Mouse (Mus musculus) layer of hippocampus, adult 18-20 months (tissue): ENCODE measurements at regions not wholly inside any gene's neighbourhood (a gene's known extent, or its start where the extent isn't known, plus 50 kb on each side); places are given as distances from the start of the nearest gene placed in this dataset.
A peak's percentile ranks its signal among the peaks of the same experiment; 100 is the strongest.
"Not testable (repeated sequence)": the region's sequence is repeated elsewhere in the genome, so short reads cannot be mapped to it uniquely, and the experiment has no call there.

Source experiments
- DNase-seq, 2 experiments: peaks; one replicate each; pipeline ENCODE4 v3.0.0; 2022; ENCODE audit warnings: low spot score in 2 of 2

DNA sequence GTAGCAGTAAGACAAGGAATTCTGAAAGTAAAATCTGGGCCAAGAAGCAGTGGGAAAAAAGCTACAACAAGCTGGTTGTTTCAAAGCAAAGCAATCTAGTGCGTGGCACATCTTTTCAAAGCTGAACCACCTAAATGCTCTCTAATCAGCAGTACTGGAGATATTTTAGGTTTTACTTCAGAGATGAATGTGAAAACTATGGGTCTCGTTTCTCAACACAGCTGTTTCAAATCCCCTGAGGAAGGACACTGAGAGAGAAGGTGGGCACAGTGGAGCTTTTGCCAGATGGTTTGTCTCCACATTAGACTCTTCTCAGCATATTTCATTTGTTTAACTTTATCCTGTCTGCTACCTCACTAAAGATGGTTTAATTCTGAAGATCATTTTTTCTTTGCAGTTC is 183.8 kb upstream of the Gria3 start:
- peak in 1 of 2 experiments; percentile 1 for DNase-seq

DNA sequence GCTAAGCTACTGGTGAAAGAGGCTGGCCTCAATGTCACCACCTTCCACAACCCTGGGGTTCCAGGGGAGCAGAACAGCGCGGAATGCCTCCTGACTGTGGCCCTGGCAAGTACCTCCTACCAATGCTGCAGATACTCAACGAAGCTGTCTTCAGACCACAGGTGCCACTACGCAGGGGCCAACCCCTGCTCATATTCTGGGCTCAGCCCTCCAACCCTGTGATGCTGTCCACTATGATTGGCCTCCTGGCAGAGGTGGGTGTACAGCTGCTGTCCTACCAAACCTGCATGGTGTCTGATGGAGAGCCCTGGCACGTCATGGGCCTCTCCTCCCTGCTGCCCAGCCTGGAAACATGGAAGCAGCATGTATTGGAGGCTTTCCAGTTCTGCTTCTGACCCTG is 150.9 kb upstream of the Gria3 start:
- not testable (repeated sequence) for DNase-seq

DNA sequence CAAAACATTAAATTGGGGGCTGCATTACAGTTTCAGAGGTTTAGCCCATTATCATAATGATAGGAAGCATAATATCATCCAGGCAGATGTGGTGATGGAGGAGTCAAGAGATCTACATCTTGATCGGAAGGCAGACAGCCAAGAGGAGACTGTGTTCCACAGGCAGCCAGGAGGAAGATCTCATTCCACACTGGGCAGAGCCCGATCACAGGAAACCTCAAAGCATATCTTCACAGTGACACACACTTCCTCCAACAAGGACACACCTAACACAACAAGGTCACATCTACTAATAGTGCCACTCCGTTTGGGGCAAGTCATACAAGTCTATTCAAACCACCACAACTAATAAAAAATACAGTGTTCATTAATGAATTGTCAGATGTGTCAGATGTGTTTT is 147.7 kb upstream of the Gria3 start:
- no peak for DNase-seq

DNA sequence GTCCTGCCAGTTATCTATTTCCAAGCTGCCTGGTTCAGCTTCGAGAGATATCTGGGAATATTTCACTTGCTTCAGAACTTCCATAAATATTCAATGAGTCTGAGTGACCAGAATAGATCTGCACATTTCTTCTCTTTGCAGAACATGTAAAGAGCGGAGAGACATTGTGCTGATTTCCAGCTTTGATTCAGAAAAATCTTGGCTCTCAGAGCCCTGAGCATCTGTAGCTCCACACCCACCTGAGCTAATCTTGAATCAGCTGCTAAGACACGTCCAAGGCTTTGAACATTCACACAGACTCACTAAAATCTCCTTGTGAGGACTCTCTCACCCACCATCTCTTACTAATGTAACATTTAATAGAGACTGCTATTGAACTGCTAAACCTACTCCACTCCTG is 146.0 kb upstream of the Gria3 start:
- peak; percentile 13 to 43 for DNase-seq

DNA sequence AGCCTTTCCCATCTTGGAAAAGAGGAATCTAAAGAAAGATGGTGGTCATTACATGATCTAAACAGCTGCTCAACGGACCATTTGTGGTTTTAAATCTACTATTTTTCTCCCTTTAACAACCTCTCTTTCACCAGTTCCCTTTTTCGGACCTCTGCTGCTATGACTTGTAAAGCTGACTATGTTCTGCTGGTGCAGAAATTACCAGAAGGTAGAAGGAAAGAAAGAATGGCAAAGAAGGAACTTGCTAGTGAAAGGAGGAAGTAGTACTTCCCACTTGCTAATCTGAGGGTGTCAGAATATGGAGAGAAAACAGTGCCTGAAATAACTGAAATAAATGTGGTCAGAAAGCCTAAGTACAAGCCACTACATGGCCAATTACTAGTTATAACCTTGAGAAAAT is 109.6 kb upstream of the Gria3 start:
- no peak for DNase-seq

DNA sequence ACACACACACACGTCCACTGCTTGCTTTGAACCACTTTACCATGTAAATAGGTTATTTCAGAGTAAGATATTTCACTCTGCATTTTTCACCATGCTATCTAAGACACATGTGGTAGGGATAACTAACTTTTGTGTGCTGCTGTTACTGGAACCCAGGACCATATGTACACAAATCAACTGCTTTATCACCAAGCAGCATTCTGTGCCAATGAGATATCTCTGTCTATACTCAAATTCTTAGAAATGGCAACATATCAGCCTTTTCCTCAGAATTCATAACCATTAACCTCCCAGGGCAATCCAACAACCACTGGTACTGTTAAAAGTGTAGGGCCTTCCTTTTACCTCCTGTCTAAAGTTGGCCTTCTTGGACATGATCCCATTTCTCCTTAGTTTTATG is 84.2 kb upstream of the Gria3 start:
- DNase-seq: no peak

DNA sequence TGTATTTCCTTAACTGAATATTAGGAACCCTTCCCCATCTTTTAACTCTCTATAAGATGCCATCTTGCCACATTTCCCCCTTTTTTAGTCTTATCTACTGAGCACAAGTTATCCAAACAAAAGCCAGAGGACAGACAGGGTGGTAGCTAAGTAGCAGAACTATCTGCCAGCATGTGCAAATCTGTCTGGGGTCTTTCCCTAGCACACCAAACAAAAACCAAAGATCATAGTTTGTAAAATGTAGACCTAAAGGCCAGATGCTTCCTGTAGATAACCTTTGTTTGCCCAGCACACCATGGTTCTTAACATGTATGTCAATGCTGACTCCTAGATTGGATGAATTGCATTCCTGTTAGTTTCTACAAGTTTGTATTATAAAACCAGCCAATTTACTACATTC is 82.9 kb upstream of the Gria3 start:
- DNase-seq: no peak

DNA sequence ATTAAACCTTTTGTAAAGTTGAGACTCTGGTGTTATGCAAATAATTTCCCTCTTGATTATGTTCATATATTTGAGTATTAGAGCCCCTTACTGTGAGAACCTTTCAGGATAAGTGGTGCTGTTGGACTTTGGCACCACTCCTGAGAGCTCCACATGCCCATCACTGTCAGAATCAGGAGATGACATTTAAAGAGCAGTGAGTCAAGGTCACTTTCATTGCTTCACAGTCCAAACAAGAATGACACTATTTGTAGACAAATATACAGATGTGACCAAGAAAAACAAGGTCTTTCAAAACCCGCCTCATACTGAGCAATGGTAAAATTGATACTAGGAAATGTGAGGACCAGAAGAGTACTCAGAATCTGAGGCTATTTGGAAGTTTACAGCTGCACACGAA is 80.8 kb upstream of the Gria3 start:
- no peak for DNase-seq
